Mouse (Mus musculus): ENCODE measurements at regions not wholly inside any gene's neighbourhood (a gene's known extent, or its start where the extent isn't known, plus 50 kb on each side); places are given as distances from the start of the nearest gene placed in this dataset.

- no peak for DNase-seq (ENCODE audit: low spot score)
These were observed 85.2 kb upstream of the Bach2 start for GRCm38 (mm10) chr4:32153356-32153755.

GRCm38 (mm10) chr4:32156965-32157364 is 81.6 kb upstream of the Bach2 start:
- DNase-seq (ENCODE audit: low spot score): no peak

- no peak for DNase-seq (ENCODE audit: low spot score)
These were observed 80.2 kb upstream of the Bach2 start for GRCm38 (mm10) chr4:32158451-32158850.

GRCm38 (mm10) chr4:32158886-32159285 is 79.7 kb upstream of the Bach2 start:
- no peak for DNase-seq (ENCODE audit: low spot score)

GRCm38 (mm10) chr4:32160815-32161214 is 77.8 kb upstream of the Bach2 start:
- no peak for DNase-seq (ENCODE audit: low spot score)

- no peak for DNase-seq (ENCODE audit: low spot score)
These were observed 76.5 kb upstream of the Bach2 start for GRCm38 (mm10) chr4:32161871-32162656.

- DNase-seq (ENCODE audit: low spot score): no peak
These were observed 75.8 kb upstream of the Bach2 start for GRCm38 (mm10) chr4:32162694-32163240.

- no peak for DNase-seq (ENCODE audit: low spot score)
These were observed 74.4 kb upstream of the Bach2 start for GRCm38 (mm10) chr4:32164081-32164641.

- no peak for DNase-seq (ENCODE audit: low spot score)
These were observed 73.8 kb upstream of the Bach2 start for GRCm38 (mm10) chr4:32164736-32165241.

GRCm38 (mm10) chr4:32165918-32166528 is 72.6 kb upstream of the Bach2 start:
- DNase-seq (ENCODE audit: low spot score): no peak

GRCm38 (mm10) chr4:32167151-32167550 is 71.5 kb upstream of the Bach2 start:
- no peak for DNase-seq (ENCODE audit: low spot score)

- DNase-seq (ENCODE audit: low spot score): no peak
These were observed 68.5 kb upstream of the Bach2 start for GRCm38 (mm10) chr4:32170106-32170459.

- DNase-seq (ENCODE audit: low spot score): peak; percentile 31
These were observed 68.0 kb upstream of the Bach2 start for GRCm38 (mm10) chr4:32170460-32171192.

GRCm38 (mm10) chr4:32171291-32171690 is 67.3 kb upstream of the Bach2 start:
- DNase-seq (ENCODE audit: low spot score): no peak

GRCm38 (mm10) chr4:32172992-32173391 is 65.6 kb upstream of the Bach2 start:
- no peak for DNase-seq (ENCODE audit: low spot score)

GRCm38 (mm10) chr4:32174771-32175170 is 63.8 kb upstream of the Bach2 start:
- DNase-seq (ENCODE audit: low spot score): no peak

GRCm38 (mm10) chr4:32175231-32175630 is 63.4 kb upstream of the Bach2 start:
- DNase-seq (ENCODE audit: low spot score): no peak

GRCm38 (mm10) chr4:32175853-32176448 is 62.7 kb upstream of the Bach2 start:
- no peak for DNase-seq (ENCODE audit: low spot score)

- no peak for DNase-seq (ENCODE audit: low spot score)
These were observed 62.0 kb upstream of the Bach2 start for GRCm38 (mm10) chr4:32176449-32177135.

GRCm38 (mm10) chr4:32177933-32178639 is 60.5 kb upstream of the Bach2 start:
- no peak for DNase-seq (ENCODE audit: low spot score)

Measured in spleen, adult 12 weeks (tissue).